Mouse (Mus musculus) kidney, postnatal 36 days (tissue): ENCODE data around the gene Cdca3.

ENCODE experiments used
- DNase-seq, 2 experiments: peaks; one replicate each; pipeline ENCODE4 v3.0.0; 2021 to 2022; ENCODE audit warnings: mixed read lengths in 2 of 2

Cdca3 gene

DNA sequence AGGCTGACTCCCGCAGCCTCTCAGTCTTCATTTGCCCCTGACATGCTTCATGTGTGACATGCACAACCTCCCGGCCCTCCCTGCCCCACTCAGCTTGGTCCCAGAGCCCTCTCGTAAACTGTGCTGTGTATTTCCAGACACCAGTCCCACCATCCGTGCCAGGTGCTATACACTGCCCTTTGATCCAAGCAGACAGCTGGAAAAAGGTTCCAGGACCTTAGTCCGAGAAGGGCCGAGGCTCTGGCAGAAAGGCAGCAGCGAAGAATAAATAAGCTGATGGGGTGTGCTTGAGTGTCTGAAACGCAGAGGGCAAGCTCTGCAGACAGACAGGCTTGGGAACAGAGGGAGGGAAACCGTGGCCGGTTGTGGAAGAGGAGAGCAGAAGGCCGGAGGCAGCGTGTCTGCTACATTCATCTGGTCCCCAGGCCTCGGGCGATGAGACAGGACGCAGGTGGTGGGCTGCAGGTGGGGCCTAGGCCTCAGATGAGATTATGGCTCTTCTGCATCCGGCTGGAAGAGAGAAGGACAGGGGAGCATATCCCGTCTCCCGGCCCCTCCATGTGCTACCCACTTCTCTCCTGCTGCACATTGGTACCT, 36.5 kb downstream of the Cdca3 start:
- DNase-seq, result peak; percentile 43 to 51

DNA sequence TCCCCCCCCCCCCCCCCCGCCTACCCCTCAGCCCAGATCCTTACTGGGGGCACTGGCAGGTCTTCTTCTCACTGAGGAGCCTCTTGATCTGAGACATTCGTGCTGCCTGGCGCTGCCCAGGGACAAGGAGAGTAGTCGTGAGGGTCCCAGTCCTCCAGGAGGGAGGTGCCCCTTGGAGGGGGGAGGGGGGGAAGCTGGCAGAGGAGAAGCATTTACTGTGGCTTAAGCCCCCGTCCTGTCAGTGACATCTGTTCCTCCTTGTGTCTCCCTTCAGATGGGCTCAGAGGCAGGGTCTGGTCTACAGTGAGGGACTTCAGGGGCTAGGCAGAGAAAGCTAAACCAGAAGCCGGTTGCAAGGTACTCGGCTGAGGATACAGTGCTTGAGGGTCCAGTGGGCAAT, 37.2 kb downstream of the Cdca3 start:
- no peak for DNase-seq

- no peak for DNase-seq
Measured at GRCm38 (mm10) chr6:124874348-124874747, 45.0 kb downstream of the Cdca3 start.

DNA sequence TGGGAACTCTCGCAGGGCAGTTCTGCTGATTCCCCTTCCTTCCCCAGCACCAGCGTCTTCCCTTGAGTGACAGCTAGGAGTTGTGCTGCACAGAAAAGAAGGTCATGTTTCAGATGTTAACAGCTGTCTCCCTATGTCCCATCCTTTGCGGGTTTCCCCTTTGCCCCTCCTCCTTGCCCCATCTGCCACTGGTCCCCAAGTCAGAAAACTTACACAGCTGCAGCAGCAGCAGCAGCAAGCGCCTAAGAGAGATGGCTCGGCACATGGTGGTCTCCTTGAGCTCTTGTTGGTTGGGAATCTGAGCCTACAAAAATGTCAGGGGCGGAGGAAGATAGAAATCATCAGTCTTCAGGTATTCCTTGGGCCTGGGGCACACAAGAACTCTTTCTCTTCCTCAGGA, 50.0 kb downstream of the Cdca3 start:
- DNase-seq, result no peak

GRCm38 (mm10) chr6:124881821-124882220, 52.5 kb downstream of the Cdca3 start:
- DNase-seq, result peak in 1 of 2 experiments; percentile 32
